Mouse (Mus musculus) gonadal fat pad, adult 2 months (tissue): ENCODE results near the gene Fcho2. TPM values are rescaled to one million over a fixed set of nuclear protein-coding genes. Genes with fewer than 3 reads are reported as not detected.

Experiments
- DNase-seq: peaks from one replicate; pipeline ENCODE4 v3.0.0-alpha.2; 2012; ENCODE audit warnings: low read depth
- polyA plus RNA-seq: library from polyadenylated mRNA; depleted of rRNA; stranded (reverse); fragments of >200 nt; gene quantifications from 2 replicates; pipeline ENCODE4 v1.2.3, GENCODE M21; 2012

Fcho2 gene
- polyA plus RNA-seq, 1 experiment: 14.4 TPM

- no peak for DNase-seq
These were observed 10.8 kb downstream of the Fcho2 start for GRCm38 (mm10) chr13:98804480-98804879.

- DNase-seq: no peak
These were observed 11.6 kb downstream of the Fcho2 start for GRCm38 (mm10) chr13:98803699-98804098.

GRCm38 (mm10) chr13:98802957-98803356 is 12.3 kb downstream of the Fcho2 start:
- no peak for DNase-seq

GRCm38 (mm10) chr13:98795511-98795910 is 19.7 kb downstream of the Fcho2 start:
- DNase-seq: no peak

- DNase-seq: no peak
These were observed 22.4 kb downstream of the Fcho2 start for GRCm38 (mm10) chr13:98792864-98793263.

- DNase-seq: no peak
These were observed 23.6 kb downstream of the Fcho2 start for GRCm38 (mm10) chr13:98791693-98792092.

DNA sequence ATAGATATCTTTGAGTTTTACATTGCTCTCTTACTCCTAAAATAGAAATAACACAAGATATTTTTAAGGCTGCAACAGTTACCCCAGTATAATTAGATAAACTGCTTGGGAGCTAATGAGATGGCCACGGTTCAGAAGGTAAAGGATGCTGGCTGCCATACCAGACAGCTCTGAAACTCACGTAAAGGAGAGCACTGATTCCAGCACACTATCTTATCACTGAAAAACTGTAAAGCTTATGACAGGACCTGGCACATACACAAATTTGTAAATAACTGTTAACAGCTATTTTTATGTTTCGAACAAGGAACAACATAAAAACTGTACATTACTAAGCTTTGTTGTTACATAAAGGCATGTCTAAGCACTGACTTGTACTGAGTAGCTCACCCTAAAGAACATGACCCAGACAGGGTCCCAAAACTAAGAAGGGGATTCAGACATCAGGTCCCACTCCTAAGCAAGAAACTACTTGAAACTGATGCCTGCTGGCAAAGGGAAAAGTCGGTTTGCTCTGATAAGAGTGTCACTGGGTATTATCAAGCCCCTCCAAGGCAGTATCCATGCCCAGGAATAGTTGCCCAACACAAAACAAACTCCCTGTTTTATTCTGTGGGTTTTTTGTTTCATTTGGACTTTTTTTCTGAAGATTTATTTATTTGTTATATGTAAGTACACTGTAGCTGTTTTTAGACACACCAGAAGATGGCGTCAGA is 28.1 kb downstream of the Fcho2 start:
- no peak for DNase-seq

DNA sequence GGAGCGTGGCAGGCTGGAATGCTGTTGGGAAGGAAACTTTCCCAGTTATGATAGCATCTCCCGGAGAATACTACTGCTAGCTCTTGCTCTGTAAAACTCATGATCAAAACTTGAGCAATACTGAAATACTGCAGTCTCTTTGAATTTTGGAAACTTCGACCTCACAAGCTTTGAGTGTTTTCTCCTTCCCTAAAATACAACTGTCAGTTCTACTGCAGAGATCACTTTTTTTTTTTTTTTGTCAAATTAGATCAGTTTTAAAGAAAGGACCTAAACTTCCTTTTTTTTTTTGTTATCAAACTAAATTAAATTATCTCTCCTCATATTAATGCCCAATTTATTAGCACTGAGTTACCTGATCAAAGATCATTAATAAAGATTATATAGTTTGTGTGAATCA is 37.3 kb downstream of the Fcho2 start:
- no peak for DNase-seq

- DNase-seq: no peak
These were observed 43.8 kb downstream of the Fcho2 start for GRCm38 (mm10) chr13:98771484-98771883.

GRCm38 (mm10) chr13:98768329-98768728 is 46.9 kb downstream of the Fcho2 start:
- DNase-seq: peak; percentile 20

- DNase-seq: no peak
These were observed 53.5 kb downstream of the Fcho2 start for GRCm38 (mm10) chr13:98761771-98762170.

GRCm38 (mm10) chr13:98755886-98756285 is 59.4 kb downstream of the Fcho2 start:
- no peak for DNase-seq

GRCm38 (mm10) chr13:98744679-98745078 is 70.6 kb downstream of the Fcho2 start:
- no peak for DNase-seq

DNA sequence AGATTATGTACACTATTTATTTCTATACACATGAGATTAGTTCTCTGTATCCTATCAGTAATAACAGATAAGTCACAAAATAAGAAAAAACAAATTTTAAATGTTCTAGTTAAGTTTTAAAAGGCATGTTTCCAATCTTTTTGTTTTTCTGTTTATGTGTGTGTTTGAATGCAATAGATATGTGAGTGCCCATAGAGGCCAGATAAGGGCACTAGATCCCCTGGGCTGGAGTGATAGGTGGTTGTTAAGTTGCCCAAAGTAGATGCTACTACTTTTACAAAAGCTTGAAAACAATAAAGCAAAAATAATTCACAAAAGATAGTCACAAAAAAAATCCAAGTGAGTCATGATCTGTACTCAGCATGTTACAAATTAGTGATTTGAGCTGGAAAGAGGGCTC is 71.4 kb downstream of the Fcho2 start:
- no peak for DNase-seq

DNA sequence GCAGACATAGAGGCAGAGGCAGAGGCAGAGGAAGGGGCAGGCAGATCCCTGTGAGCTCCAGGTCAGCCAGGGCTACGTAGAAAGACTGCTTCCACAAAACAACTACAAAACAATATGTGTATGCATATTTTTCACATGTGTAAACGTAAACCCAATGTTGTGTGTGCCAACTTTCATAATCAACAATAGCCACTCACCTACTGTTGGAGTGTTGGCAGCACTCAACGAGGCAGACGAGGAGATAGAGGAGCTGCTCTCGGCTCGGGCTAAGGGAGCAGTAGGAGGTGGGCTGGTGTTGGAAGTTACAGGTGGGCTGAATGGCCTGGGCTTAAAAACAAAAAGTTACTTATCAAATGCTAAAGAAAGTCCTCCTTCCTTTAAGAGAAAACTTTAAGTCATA is 72.0 kb downstream of the Fcho2 start:
- DNase-seq: no peak

DNA sequence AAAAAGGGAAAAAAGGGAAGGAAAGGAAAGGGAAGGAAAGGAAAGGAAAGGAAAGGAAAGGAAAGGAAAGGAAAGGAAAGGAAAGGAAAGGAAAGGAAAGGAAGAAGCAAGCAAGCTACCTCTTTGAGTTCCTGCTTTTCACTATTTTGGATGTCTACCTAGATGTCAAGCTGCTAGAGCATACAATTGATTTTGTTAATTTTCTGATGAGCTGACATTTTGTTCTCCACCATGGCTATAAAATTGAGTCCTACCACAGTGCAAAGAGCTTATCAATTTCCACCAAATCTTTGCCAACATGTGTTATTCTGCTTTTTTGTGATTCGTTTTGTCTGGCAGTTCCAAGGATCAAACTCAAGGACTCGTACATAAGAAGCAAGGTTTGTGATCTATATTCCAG is 77.0 kb downstream of the Fcho2 start:
- no peak for DNase-seq

DNA sequence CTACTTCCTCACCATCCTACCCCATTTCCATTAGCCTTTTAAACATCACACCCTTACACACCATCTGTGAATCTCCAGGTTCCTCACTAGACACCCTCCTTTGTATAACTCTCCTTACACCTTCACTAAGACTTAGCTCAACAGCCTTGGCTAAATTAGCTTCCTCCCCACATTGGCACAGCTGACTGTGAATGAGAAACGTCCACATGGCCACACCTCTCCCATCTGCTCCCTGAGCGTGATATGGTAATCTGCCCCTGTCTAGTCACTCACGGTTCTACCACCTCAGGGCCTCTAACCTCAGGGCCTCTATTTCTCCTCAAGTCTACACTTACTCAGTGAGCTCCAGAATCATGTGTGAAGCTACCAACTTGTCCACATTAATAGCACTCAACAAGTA is 82.0 kb downstream of the Fcho2 start:
- no peak for DNase-seq

DNA sequence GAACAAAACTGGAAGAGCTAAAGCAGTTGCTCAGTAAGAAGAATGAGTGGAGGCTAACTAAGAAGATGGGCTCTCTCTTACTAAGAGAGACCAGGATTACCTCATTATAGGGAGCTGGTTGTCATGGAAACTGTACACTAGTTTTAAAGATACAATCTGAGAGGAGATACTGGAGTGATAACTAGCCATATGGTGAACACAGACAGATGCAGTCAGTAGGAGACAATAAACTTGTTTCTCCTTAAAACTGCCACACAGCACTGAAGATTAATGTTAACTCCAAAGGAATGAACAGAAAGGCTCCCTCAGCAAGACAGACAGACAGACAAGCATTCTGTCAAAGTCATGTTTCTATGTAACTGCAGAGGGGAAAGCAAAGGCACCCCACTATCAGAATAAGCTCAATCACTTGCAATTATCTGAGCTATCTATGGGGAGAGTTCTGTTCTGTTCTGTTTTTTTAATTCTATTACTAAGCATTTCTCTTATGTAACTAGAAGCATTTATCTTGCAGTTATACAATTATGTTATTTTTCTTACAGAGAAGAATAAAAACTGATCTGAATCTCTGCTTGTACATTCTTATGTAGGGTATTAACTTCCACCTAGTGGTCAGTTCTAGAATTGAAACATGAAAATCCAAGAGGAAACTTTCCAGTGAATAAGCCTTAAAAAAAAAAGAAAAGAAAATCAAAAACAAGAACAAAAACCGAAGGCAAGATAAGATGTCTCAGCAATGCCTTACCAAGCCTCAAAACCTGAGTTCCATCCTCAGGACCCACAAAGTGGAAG is 85.8 kb downstream of the Fcho2 start:
- DNase-seq: no peak

- no peak for DNase-seq
These were observed 88.8 kb downstream of the Fcho2 start for GRCm38 (mm10) chr13:98726494-98726893.

- no peak for DNase-seq
These were observed 91.8 kb downstream of the Fcho2 start for GRCm38 (mm10) chr13:98723430-98723829.

DNA sequence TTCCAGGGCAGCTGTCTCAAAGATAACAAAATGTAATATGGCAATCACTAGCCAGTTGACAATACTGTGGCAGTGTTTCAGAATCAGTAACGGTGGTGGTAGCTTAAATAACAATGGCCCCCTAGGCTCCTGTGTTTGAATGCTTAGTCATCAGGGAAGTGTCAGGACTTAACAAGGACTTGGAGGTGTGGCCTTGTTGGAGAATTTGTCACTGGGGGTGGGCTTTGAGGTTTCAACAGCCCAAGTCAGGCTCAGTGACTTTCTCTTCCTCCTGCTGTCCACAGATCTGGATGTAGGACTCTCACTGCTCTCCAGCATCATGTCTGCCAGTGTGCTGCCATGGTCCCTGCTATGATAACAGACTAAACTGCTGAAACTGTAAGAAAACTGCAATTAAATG is 93.0 kb downstream of the Fcho2 start:
- DNase-seq: no peak

DNA sequence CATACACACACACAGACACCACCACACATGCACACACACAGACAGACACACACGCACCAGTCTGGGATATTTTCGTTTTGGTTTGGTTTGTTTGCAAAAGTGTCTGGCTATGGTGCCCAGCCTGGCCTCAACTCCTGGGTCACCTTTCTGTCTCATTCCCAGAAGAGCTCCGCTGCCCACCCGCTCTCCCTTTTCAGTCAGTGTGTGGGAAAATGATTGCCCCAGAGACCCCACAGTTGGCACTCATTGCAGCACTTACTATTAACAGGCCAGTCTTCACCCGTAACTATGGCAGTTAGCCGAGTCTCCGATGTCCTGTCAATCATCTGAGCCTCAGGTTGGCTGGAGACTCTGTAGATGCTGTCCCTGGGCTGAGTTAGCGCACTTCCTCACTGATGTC is 99.1 kb downstream of the Fcho2 start:
- DNase-seq: no peak

GRCm38 (mm10) chr13:98715443-98715990 is 99.7 kb downstream of the Fcho2 start:
- DNase-seq: no peak
